Mouse (Mus musculus) gastrocnemius, adult 18-20 months (tissue): ENCODE results near the gene Depdc1b. TPM values are rescaled to one million over a fixed set of nuclear protein-coding genes. Genes with fewer than 3 reads are reported as not detected.

Experiments used
- DNase-seq: peaks from one replicate; pipeline ENCODE4 v3.0.0; 2021; ENCODE audit warnings: low spot score
- long read RNA-seq, 2 experiments: library from polyadenylated mRNA; stranded (forward); transcript quantifications; one replicate each; pipeline ENCODE4 v2.0.0; 2021
- total RNA-seq, 2 experiments: library from RNA; stranded (reverse); gene quantifications; 2 replicates each; pipeline ENCODE4 v1.2.3; 2021

Gene Depdc1b
- not detected for total RNA-seq
- long read RNA-seq, experiment 1 = 0 reads
- long read RNA-seq, experiment 2 = 0 reads

DNA sequence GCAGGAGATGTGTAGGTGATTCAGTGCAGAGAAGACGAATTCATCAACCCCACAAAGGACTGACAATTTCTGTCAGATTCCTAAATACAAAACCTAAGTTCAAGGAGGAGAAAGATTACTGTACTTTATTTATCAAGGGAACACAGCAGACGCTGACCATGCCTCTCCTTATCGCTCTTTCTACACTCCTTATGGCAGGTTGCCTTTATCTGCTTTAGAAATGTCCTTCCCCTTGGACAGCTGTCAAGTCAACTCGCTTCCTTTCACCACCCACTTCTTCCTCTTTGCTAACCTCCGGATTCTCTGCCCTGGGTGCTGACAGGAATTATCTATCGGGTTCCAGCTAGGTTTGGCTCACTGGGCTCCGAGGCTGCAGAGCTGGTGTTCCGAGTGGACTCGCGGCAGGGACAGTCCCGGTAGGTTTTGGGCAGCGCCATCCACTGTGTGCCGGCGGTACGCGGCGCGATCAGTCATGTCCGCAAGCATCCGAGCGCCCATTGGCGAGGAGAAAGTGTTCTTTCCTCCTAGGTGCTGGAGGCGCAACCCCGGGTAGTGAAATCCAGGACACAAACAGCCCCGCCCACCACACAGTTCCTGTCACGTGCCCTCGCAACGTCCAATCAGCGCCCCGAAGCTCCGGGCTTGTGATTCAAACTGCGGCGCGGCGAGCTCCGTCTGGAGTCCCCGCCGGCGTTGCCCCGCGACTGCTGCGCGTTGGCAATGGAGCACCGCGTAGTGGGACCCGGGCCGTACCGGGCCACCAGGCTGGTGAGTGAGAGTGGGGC, at the start of gene Depdc1b:
Gene Depdc1b, plus strand, starts transcription at position 631 of the 785 bp plus-strand sequence.
- peak; percentile 95 for DNase-seq

- no peak for DNase-seq
Observed at GRCm38 (mm10) chr13:108267841-108268634, 48.1 kb upstream of the Depdc1b start.

- DNase-seq = no peak
Observed at GRCm38 (mm10) chr13:108271458-108272148, 44.5 kb upstream of the Depdc1b start.

DNA sequence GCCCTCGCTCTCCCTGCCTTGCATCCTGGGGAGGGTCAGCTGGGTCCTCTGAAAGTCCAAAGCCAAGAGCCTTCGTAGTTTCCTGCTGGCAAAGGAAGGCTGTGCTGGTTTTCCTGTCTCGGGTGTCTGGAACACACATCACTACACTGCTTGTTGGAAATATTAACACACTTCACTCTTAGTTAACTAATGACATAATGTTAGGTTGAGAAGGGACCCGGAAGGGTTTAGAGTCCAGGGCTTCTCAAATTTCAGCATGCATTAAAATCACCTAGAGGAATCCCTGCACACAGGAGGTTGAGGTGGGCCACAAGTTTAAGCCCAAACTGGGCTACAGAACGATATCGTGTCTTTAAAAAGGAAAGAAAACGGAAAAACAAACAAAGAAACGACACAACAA, 43.8 kb upstream of the Depdc1b start:
- no peak for DNase-seq

DNA sequence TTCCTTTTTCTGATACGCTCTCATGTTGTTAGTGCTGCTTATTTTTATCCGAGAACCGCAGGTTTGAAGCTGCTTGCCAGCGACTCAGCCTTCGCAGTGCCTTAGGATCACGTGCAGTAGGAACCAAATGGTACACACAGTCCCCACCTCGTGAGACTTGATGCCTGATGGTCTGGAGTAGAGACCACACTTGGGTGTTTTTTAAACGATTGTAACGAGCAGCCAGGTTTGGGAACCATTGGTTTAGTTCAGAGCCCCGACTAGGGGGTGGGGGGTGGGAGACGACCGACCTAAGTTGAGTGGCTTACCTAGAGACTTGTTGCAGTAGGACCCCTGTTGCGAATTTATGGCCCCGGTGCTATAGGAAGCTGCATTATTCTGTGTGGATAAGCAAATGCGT, 43.1 kb upstream of the Depdc1b start:
- DNase-seq = no peak

DNA sequence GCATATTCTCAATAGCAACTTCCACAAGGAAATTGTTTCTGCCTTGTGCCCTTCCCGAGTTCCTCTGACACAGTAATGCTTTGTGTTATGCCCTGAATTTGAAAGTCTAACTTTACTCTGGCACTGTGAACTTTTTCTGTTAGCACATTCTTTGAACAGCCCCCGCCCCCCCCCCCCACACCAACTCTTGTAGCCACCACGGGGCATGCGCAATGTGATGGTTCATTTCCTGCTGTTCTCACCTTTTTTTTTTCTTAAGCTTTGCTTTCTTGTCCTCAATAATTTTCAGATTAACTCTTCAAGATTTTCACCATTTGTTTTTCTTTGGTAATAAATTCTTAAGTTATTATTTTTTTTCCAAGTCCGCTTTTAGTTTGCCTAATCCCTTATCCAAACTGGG, 42.7 kb upstream of the Depdc1b start:
- no peak for DNase-seq

GRCm38 (mm10) chr13:108276561-108276960, 39.6 kb upstream of the Depdc1b start:
- DNase-seq = no peak

DNA sequence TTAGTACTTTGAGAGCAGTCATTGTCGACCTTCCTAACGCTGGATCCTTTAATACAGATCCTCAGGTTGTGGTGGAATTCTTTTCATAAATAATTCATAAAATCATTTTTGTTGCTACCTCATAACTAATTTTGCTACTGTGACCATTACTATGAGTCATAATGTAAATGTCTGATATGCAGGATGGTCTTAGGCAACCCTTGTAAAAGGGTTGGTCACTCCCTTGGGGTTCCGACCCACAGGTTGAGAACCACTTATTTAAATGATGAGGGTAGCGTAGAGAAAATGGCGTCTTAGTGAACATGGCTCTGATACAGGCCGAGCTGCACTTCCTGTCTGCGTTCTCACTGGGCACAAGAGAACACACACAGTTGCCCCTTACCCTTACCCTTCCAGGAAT, 38.8 kb upstream of the Depdc1b start:
- DNase-seq = no peak

DNA sequence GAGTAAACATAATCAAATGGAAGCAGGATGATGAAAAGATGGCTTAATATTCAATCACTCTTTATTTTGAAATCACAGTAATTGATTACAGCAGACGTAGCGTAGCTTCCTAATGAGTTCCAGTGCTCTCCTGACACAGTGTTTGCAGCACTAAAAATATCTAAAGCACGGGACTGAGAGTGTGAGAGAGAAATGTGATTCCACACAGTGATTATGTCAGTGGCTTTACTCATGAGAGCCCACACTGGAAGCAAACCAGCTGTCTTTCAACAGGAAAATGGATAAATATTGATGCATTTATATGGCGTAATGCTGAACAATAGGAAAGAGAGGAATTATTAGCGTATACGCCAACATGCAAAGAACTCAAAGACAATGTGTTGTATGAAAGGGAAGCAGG, 37.5 kb upstream of the Depdc1b start:
- no peak for DNase-seq

DNA sequence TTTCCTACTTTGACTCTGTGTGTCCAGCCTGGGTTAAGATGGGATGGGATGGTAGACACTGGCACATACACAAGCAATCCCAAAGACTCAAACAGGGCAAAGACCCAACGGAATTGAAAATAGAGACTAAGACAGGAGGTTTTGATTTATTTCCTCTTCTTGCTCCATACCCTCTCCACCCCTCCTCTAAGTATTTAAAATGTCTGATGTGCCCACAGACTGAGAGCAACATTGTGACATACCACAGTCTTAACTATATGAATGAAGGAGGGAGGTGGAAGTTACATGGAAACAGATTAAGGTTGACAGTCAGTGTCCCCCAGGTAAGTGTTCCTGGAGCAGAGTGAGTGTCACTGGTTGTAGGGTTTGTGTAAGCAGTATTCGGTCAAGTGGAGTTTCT, 31.8 kb upstream of the Depdc1b start:
- no peak for DNase-seq

DNA sequence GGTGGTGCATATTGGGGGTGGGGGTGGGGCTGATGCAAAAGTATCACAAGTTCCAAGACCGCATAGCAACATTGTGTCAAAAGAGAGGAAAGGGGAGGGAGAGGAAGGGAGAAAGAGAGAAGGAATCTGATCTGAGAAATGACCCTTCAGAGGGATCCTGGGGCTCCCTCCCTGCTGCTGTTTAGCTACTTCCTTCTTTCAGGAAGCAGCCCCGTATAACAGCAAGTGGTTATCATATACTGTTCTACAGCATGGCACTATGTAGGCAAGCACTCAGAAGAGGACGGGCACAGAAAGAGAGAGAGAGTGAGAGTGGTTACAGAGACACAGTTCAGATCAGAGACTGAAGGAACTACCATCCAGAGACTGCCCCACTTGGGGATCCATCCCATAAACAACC, 28.2 kb upstream of the Depdc1b start:
- no peak for DNase-seq

DNA sequence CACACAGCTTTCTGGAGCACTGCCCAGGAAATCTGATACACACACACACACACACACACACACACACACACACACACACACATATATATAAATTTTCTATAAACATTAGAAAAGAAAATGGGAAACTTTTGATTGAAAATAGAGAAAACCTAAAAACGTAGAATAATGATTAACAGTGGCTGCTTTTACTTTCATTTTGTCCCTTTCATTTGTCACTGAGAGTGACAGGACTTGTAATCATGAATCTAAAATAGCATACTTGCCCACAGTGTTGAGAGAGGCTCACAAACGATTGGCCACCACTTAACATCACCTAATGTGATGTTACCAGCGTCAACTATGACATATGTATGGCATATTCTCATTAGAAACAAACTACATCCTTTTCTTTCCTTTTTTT, 26.7 kb upstream of the Depdc1b start:
- DNase-seq = no peak

- no peak for DNase-seq
Observed at GRCm38 (mm10) chr13:108290314-108290713, 25.8 kb upstream of the Depdc1b start.

GRCm38 (mm10) chr13:108297350-108298093, 18.6 kb upstream of the Depdc1b start:
- peak; percentile 14 for DNase-seq

- DNase-seq = no peak
Observed at GRCm38 (mm10) chr13:108298241-108298640, 17.9 kb upstream of the Depdc1b start.

DNA sequence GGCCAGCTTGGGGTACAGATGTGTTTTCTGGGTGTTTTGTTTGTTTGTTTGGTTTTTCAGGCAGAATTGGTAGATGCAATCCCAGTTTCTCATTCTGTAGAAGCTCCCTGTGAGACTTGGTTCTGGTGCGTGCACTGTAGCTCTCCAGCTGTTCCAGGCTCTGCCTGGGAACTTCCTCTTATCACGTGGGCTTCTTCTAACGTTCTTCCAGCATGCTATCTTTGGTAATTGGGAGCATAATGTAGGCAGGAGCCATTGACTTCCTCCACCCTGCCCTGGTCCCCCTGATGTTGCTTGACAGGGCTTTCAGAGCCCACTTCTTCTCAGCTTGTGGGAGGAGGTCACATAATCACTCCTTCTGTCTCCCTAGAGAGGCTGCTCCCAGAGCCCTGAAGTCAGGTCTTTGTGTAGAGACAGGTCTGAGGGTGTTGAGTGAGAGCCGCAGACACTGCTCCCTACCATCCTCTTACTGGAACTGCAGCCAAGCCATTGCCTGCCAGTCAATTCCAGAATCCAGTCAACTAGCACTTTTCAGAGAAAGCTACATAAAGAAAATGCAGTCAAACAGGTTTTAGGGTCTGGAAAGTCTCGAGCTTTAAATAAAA, 15.7 kb upstream of the Depdc1b start:
- DNase-seq = no peak

DNA sequence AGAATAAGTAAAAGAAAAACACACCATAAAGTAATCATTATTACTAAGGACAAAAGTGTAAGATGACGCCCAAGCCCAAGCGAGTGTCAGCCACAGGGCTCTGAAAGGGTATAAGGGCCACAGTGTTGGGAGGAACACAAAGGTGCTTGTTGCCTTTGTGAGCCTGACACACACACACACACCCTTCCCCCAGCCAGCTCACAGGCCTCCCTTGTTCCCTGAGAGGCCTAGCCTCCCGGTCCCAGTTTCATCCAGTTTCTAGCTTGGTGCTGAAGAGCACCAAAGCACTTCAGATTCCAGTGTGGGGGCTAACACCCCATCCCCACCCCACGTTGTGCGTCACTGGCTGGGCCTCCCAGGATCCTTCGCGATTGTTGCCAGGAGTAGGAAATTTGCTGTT, 14.7 kb upstream of the Depdc1b start:
- no peak for DNase-seq

DNA sequence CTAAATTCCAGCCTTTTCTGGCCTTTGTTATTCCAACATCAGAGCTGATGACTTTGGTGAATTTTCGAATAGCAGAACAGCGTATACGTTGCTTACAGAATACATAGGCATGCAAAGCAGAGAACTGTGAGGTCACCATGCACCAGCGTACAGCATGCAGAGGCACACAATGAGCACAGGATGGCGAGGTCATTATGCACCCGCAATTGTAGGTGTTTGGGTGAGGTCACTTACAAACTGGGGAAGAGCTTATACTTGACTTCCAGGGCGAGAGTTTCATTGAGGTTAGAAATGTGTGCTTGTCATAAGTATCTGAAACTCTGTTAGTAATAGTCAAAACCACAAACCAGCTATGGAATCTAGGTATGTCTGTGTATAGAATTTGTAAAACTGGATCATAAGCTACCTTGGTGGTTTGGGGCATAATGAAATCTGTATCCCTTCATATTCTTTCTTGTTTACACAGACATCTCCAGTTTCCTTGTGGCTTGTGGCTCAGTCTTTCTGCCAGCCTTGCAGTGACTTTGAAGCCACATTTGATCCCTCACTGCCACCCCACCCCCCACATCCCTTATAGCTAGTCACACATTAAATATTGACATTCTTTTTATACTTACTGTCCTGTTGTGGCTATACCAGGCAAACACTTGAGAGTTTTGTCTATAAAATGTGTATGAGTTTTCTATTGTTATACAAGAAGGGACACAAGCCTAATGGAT, 13.0 kb upstream of the Depdc1b start:
- no peak for DNase-seq

- DNase-seq = no peak
Observed at GRCm38 (mm10) chr13:108303841-108304240, 12.3 kb upstream of the Depdc1b start.

DNA sequence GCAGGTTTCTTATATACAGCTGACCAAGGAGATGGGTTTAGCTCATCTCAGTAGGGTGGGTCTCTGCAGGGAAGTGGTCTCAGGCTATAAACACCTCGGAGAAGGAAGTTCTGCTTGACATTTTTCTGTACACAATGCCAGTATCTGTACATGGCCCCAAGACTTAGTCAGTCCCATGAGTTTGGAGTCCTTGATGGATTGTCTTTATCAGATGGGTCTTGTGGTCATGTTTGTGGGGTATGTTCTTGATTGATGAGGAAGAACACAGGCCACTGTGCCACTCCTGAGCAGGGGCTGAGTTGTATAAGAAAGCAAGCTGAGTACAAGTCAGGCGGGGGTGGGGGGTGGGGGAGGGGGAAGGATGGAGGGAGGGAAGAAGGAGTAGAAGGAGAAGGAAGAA, 11.5 kb upstream of the Depdc1b start:
- DNase-seq = no peak
